Mouse (Mus musculus): ENCODE data around the gene Olfr310.

The Olfr310 gene

GRCm38 (mm10) chr7:86277072-86277471, at the start of gene Olfr310:
Gene Olfr310, minus strand, starts transcription at chr7:86277172.
- peak; percentile 1 for DNase-seq

- DNase-seq: no peak
Measured at GRCm38 (mm10) chr7:86325530-86325929, 48.6 kb upstream of the Olfr310 start, which contains the start of gene Olfr308. Gene Olfr308, minus strand, starts transcription at chr7:86325630.

GRCm38 (mm10) chr7:86321323-86321722, 44.4 kb upstream of the Olfr310 start:
- no peak for DNase-seq

GRCm38 (mm10) chr7:86313608-86314007, 36.6 kb upstream of the Olfr310 start, which contains the start of gene Olfr309:
Gene Olfr309, minus strand, starts transcription at chr7:86313708.
- no peak for DNase-seq

- no peak for DNase-seq
Measured at GRCm38 (mm10) chr7:86246208-86246607, 30.8 kb downstream of the Olfr310 start, which contains the start of gene Vmn2r76. Gene Vmn2r76, minus strand, starts transcription at chr7:86246308.

All from cerebellum, adult 9-10 months (tissue).